Mouse (Mus musculus) small intestine, adult 2 months (tissue): ENCODE data around the gene Scn3b.

Experiments used
- CTCF ChIP-seq: fragments of 200-500 bp; IDR thresholded peaks from 2 replicates; pipeline ENCODE4 v1.5.1; 2012; ENCODE audit warnings: low read depth, mild to moderate bottlenecking, control low read depth, inconsistent platforms, low read length, moderate library complexity, mixed read lengths; ENCODE audit not compliant: insufficient replicate concordance, insufficient read length; ENCODE audit errors: extremely low read depth
- POLR2A ChIP-seq: fragments of 200-500 bp; IDR thresholded peaks from 2 replicates; pipeline ENCODE4 v1.6.1; 2012; ENCODE audit warnings: low read depth, mild to moderate bottlenecking, control low read depth, inconsistent platforms, low read length, moderate library complexity

DNA sequence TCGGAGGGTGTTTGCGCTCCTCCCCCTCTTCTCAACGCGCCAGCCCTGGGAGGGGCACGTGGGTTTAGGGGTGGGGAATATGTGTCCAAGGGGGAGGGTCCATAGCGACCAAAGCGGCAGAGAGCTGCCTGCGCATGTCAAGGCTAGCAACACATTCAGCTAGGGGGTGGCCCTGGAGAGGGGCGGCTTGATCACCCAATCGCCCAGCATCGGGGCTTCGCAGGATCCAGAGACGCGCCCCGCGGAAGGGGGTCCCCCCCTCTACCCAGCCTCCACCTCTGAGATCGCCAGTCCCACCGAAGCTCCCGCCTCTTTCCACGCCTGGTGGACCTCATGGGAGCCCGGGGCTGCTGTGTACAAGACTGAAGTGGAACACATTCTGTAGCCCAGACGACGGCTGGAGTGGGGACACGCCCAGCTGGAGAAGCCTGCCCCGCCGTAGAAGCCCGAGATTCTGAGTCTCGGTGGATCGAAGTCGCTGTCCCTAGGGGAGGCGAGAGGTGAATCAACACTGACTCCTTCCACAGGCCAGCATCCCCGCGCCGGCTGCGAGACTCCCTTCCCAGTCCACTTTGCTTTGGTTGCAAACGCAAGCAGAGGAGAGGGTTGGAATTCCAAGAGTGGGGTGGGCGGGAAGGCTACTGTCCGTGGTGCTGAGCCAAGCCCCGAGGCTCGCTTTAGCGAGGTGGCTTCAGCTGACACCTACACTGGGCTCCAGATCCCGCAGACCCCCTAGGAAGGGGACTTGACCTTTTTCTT is at the start of gene Scn3b:
- no peak for TF ChIP-seq POLR2A
- no peak for TF ChIP-seq CTCF
